Mouse (Mus musculus) MEL (cell line): ENCODE results near the gene Zfp366. TPM values are rescaled to one million over a fixed set of nuclear protein-coding genes. Genes with fewer than 3 reads are reported as not detected.

Source experiments
- DNase-seq: peaks from one replicate; pipeline ENCODE4 v3.0.0; 2011; ENCODE audit warnings: low read depth, low spot score
- H3K27ac ChIP-seq: 2 replicates; pipeline ENCODE4 v1.5.1; 2012; ENCODE audit warnings: low read depth, mild to moderate bottlenecking, control low read depth, low read length, moderate library complexity; ENCODE audit not compliant: control insufficient read depth
- H3K27me3 ChIP-seq, 2 experiments: fragments of 150-350 bp in 1 of 2; sonication (generic) in 1 of 2; 2 replicates each; pipeline ENCODE4 v1.6.1; 2012; ENCODE audit warnings: low read length in 2 of 2, mild to moderate bottlenecking in 2 of 2, improper control_type of control experiment in 1 of 2, moderate library complexity in 1 of 2; ENCODE audit not compliant: insufficient read depth in 2 of 2, control insufficient read depth in 1 of 2
- H3K36me3 ChIP-seq, 2 experiments: 2 replicates each; pipeline ENCODE4 v1.6.1; 2012 to 2014; ENCODE audit warnings: low read length in 2 of 2, improper control_type of control experiment in 1 of 2, inconsistent platforms in 1 of 2, mild to moderate bottlenecking in 1 of 2; ENCODE audit not compliant: insufficient read depth in 2 of 2, control insufficient read depth in 1 of 2
- H3K4me1 ChIP-seq, 2 experiments: fragments of 150-350 bp in 1 of 2; sonication (generic) in 1 of 2; 2 replicates each; pipeline ENCODE4 v1.6.1; 2012; ENCODE audit warnings: low read length in 2 of 2, improper control_type of control experiment in 1 of 2, mild to moderate bottlenecking in 1 of 2; ENCODE audit not compliant: insufficient read depth in 2 of 2, control insufficient read depth in 1 of 2
- H3K4me3 ChIP-seq, 2 experiments: fragments of 150-350 bp in 1 of 2; sonication (generic) in 1 of 2; 2 replicates each; pipeline ENCODE4 v1.5.1; 2012; ENCODE audit warnings: low read depth in 2 of 2, low read length in 2 of 2, mild to moderate bottlenecking in 2 of 2, moderate library complexity in 2 of 2, control low read depth in 1 of 2, improper control_type of control experiment in 1 of 2; ENCODE audit not compliant: control insufficient read depth in 1 of 2, insufficient read depth in 1 of 2
- H3K79me2 ChIP-seq: 2 replicates; pipeline ENCODE4 v1.6.1; 2012; ENCODE audit warnings: mild to moderate bottlenecking, low read length, moderate library complexity; ENCODE audit not compliant: control insufficient read depth, poor library complexity, insufficient read depth
- H3K9ac ChIP-seq: 2 replicates; pipeline ENCODE4 v1.6.1; 2012; ENCODE audit warnings: low read depth, mild to moderate bottlenecking, control low read depth, low read length, moderate library complexity; ENCODE audit not compliant: control insufficient read depth, poor library complexity, severe bottlenecking
- H3K9me3 ChIP-seq: fragments of 150-350 bp; sonication (generic); replicated peaks from 2 replicates; pipeline ENCODE4 v1.6.1; 2012; ENCODE audit warnings: mild to moderate bottlenecking, low read length, improper control_type of control experiment, moderate library complexity; ENCODE audit not compliant: insufficient read depth
- CHD2 ChIP-seq: IDR thresholded peaks from 2 replicates; pipeline ENCODE4 v1.6.1; 2011; ENCODE audit warnings: low read length, improper control_type of control experiment
- ELF1 ChIP-seq: IDR thresholded peaks from 2 replicates; pipeline ENCODE4 v1.6.1; 2014; ENCODE audit warnings: low read depth, mild to moderate bottlenecking, inconsistent platforms, low read length, improper control_type of control experiment, moderate library complexity
- GATA1 ChIP-seq: IDR thresholded peaks from 2 replicates; pipeline ENCODE4 v1.6.1; 2011; ENCODE audit warnings: low read depth, low read length, improper control_type of control experiment
- MAFK ChIP-seq: IDR thresholded peaks from 2 replicates; pipeline ENCODE4 v1.6.1; 2011; ENCODE audit warnings: low read depth, mild to moderate bottlenecking, low read length, improper control_type of control experiment, borderline replicate concordance
- MAX ChIP-seq: IDR thresholded peaks from 2 replicates; pipeline ENCODE4 v1.6.1; 2011; ENCODE audit warnings: low read length, improper control_type of control experiment
- MYB ChIP-seq: IDR thresholded peaks from 2 replicates; pipeline ENCODE4 v1.6.1; 2011; ENCODE audit warnings: mild to moderate bottlenecking, low read depth, low read length, improper control_type of control experiment
- POLR2AphosphoS2 ChIP-seq: IDR thresholded peaks from 2 replicates; pipeline ENCODE4 v1.6.1; 2011; ENCODE audit warnings: low read length, improper control_type of control experiment
- POLR2AphosphoS5 ChIP-seq: IDR thresholded peaks from 2 replicates; pipeline ENCODE4 v1.6.1; 2012; ENCODE audit warnings: low read depth, borderline replicate concordance, mild to moderate bottlenecking, inconsistent platforms, low read length, moderate library complexity, mixed read lengths
- RAD21 ChIP-seq: IDR thresholded peaks from 2 replicates; pipeline ENCODE4 v1.6.1; 2011; ENCODE audit warnings: mild to moderate bottlenecking, low read depth, low read length, improper control_type of control experiment
- RCOR1 ChIP-seq: IDR thresholded peaks from 2 replicates; pipeline ENCODE4 v1.6.1; 2012; ENCODE audit warnings: low read depth, mild to moderate bottlenecking, inconsistent platforms, low read length, improper control_type of control experiment
- SMC3 ChIP-seq: IDR thresholded peaks from 2 replicates; pipeline ENCODE4 v1.6.1; 2011; ENCODE audit warnings: low read depth, low read length, improper control_type of control experiment
- USF1 ChIP-seq: IDR thresholded peaks from 2 replicates; pipeline ENCODE4 v1.6.1; 2014; ENCODE audit warnings: low read depth, mild to moderate bottlenecking, inconsistent platforms, low read length, improper control_type of control experiment, moderate library complexity
- ZC3H11A ChIP-seq: IDR thresholded peaks from 2 replicates; pipeline ENCODE4 v1.6.1; 2012; ENCODE audit warnings: low read depth, mild to moderate bottlenecking, inconsistent platforms, low read length, improper control_type of control experiment
- ZNF384 ChIP-seq: IDR thresholded peaks from 2 replicates; pipeline ENCODE4 v1.6.1; 2012; ENCODE audit warnings: low read depth, mild to moderate bottlenecking, inconsistent platforms, low read length, improper control_type of control experiment
- polyA plus RNA-seq, 2 experiments: library from polyadenylated mRNA; stranded (reverse) in 1 of 2; unstranded in 1 of 2; fragments of >175 nt in 1 of 2; fragments of >200 nt in 1 of 2; gene quantifications; 2 replicates each; pipeline versions ENCODE4 v1.2.1 to v1.2.4; 2012; ENCODE audit warnings: low replicate concordance in 2 of 2, low read depth in 1 of 2; ENCODE audit not compliant: insufficient read length in 2 of 2, insufficient read depth in 1 of 2, missing spikeins in 1 of 2
- total RNA-seq: library from RNA; depleted of rRNA; stranded (reverse); fragments of 300-350 nt; gene quantifications from 2 replicates; pipeline ENCODE4 v1.2.3, GENCODE M21; 2012

Zfp366 gene
- total and polyA plus RNA-seq, 3 experiments: not detected

DNA sequence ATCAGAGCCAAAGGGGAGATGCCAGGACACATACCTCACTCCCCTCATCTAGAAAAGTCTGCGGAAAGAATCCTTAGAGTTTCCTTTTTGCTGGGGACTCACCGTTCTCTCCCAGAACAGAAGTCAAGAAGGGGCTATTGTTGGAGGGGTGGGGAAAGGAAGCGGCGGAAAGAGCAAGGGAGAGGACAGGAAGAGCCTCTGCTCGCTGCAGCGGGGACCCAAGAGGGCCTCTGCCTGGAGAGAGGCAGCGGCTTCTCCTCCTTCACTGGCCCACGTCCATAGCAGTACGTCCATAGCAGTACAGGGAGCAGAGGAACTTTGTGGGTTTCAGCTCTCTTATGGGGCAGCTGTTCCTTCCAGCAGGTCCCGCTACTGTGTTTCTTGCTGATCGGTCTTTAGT is 5.8 kb downstream of the Zfp366 start:
- H3K4me1 ChIP-seq: no peaks in the 10 kb centered on the region
- no peak overlapping the region for H3K9ac ChIP-seq
- no peak overlapping the region for H3K4me3 ChIP-seq
- H3K79me2 ChIP-seq: no peaks in the 10 kb centered on the region
- H3K27me3 ChIP-seq: no peaks in the 10 kb centered on the region
- no peak overlapping the region for H3K27ac ChIP-seq
- H3K36me3 ChIP-seq: no peaks in the 10 kb centered on the region
- TF ChIP-seq POLR2AphosphoS2: no peak
- no peak for TF ChIP-seq GATA1
- no peak for TF ChIP-seq ELF1
- no peaks in the 10 kb centered on the region for H3K9me3 ChIP-seq
- DNase-seq: no peak

DNA sequence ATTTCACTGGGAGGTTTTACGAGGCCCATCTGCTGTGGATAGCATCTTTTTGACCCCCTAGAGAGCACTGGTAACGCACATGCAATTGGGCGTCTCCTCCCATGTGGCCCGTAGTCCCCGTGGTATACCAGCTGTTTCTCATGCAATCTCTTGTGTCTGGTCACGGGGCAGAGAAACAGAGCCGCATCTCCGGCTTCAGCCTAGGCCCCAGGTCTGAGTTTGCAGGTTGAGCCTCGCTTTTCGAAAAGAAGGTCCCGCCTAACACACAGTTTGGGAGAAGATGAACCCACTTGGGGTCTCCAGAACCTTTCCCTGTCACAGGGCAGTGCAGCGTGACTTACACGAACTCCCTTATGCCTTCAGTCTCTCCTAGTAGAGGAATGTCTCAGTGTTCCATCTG is 6.4 kb downstream of the Zfp366 start:
- no peak overlapping the region for H3K4me3 ChIP-seq
- no peaks in the 10 kb centered on the region for H3K79me2 ChIP-seq
- no peak for TF ChIP-seq GATA1
- TF ChIP-seq SMC3: no peak
- no peak for TF ChIP-seq ZC3H11A
- no peaks in the 10 kb centered on the region for H3K4me1 ChIP-seq
- no peaks in the 10 kb centered on the region for H3K36me3 ChIP-seq
- H3K9ac ChIP-seq: no peak overlapping the region
- no peak overlapping the region for H3K27ac ChIP-seq
- DNase-seq: no peak
- H3K9me3 ChIP-seq: no peaks in the 10 kb centered on the region
- H3K27me3 ChIP-seq: no peaks in the 10 kb centered on the region

DNA sequence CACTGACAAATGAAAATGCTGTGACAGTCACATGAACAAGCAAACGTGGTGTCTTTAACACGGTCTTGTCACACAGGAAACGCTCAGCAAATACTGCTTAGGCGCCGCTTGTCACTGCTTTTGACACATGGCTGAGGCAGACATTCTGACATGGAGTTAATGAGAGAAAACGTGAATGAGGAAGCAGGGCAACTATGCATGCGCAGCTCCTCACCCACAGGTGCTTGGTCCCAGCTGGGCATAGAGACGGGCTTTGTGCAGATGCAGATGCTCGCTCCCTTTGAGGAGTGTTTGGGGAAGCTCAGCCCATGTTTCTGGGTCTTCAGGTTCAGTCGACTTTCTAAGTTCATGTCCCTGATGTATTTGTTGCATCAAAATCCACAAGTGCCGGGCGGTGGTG is 11.7 kb downstream of the Zfp366 start:
- Histone ChIP-seq H3K4me1 (no peaks in the 10 kb centered on the region), H3K27me3 (no peaks in the 10 kb centered on the region), H3K4me3 (no peak overlapping the region), H3K36me3 (no peaks in the 10 kb centered on the region)
- DNase-seq: no peak
- TF ChIP-seq MYB (no peak), CHD2 (no peak), POLR2AphosphoS5 (no peak), POLR2AphosphoS2 (no peak), ZNF384 (no peak), RAD21 (no peak)
- TF ChIP-seq, all 39 proteins: peak for 0
- H3K79me2 ChIP-seq: no peaks in the 10 kb centered on the region
- H3K27ac ChIP-seq: no peak overlapping the region
- H3K9me3 ChIP-seq: no peaks in the 10 kb centered on the region
- H3K9ac ChIP-seq: no peak overlapping the region

DNA sequence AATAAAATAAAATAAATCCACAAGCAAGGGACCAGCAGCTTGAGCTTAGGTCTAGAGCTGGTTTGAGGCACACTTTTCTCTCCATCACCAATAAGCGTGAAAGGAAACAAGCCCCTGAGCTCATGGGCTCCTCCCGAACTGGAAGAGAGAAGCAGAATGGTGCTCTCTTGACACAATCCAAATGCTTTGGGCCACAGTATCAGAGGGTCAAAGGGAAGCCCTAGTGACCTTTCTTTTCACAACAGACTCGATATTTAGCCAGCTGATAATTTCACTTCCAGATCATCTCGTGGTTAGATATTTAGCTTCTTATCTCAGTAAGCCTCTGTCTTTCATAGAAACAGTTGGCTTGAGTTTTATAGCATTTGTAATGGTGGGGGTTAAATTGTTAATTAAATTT is 12.2 kb downstream of the Zfp366 start:
- H3K4me3 ChIP-seq: no peak overlapping the region
- no peaks in the 10 kb centered on the region for H3K27me3 ChIP-seq
- TF ChIP-seq USF1 (no peak), RCOR1 (no peak), MYB (no peak), MAFK (no peak), SMC3 (no peak), MAX (no peak)
- H3K9ac ChIP-seq: no peak overlapping the region
- no peaks in the 10 kb centered on the region for H3K9me3 ChIP-seq
- H3K4me1 ChIP-seq: no peaks in the 10 kb centered on the region
- H3K79me2 ChIP-seq: no peaks in the 10 kb centered on the region
- H3K36me3 ChIP-seq: no peaks in the 10 kb centered on the region
- no peak for DNase-seq
- no peak overlapping the region for H3K27ac ChIP-seq
